Mouse (Mus musculus) small intestine, adult 2 months (tissue): ENCODE data around the gene Ephx1. TPM values are rescaled to one million over a fixed set of nuclear protein-coding genes. Genes with fewer than 3 reads are reported as not detected.
A peak's percentile ranks its signal among the peaks of the same experiment; 100 is the strongest.

Experiments used
- H3K27ac ChIP-seq: fragments of 200-500 bp; 2 replicates; pipeline ENCODE4 v1.5.1; 2012; ENCODE audit warnings: low read depth, low read length, control low read depth, inconsistent platforms; ENCODE audit not compliant: insufficient read depth
- H3K27me3 ChIP-seq: fragments of 200-500 bp; 2 replicates; pipeline ENCODE4 v1.6.1; 2012; ENCODE audit warnings: mild to moderate bottlenecking, moderate library complexity, low read length, inconsistent platforms; ENCODE audit not compliant: control insufficient read depth, insufficient read depth
- H3K36me3 ChIP-seq: fragments of 200-500 bp; 2 replicates; pipeline ENCODE4 v1.6.1; 2012; ENCODE audit warnings: mild to moderate bottlenecking, low read length, control low read depth, inconsistent platforms; ENCODE audit not compliant: control insufficient read depth, insufficient read depth
- H3K4me1 ChIP-seq: fragments of 200-500 bp; 2 replicates; pipeline ENCODE4 v1.6.1; 2012; ENCODE audit warnings: low read length, inconsistent platforms, mixed read lengths; ENCODE audit not compliant: control insufficient read depth, insufficient read depth, insufficient read length
- H3K4me3 ChIP-seq: fragments of 200-500 bp; 2 replicates; pipeline ENCODE4 v1.5.1; 2012; ENCODE audit warnings: low read depth, mild to moderate bottlenecking, control low read depth, inconsistent platforms, low read length, moderate library complexity
- CTCF ChIP-seq: fragments of 200-500 bp; IDR thresholded peaks from 2 replicates; pipeline ENCODE4 v1.5.1; 2012; ENCODE audit warnings: low read depth, mild to moderate bottlenecking, control low read depth, inconsistent platforms, low read length, moderate library complexity, mixed read lengths; ENCODE audit not compliant: insufficient replicate concordance, insufficient read length; ENCODE audit errors: extremely low read depth
- POLR2A ChIP-seq: fragments of 200-500 bp; IDR thresholded peaks from 2 replicates; pipeline ENCODE4 v1.6.1; 2012; ENCODE audit warnings: low read depth, mild to moderate bottlenecking, control low read depth, inconsistent platforms, low read length, moderate library complexity
- WGBS: fragments of 180-500 bp; shearing (Covaris S2); methylation state at CpG from one replicate; pipeline ENCODE4 v1.1.7; 2018; 5-methylcytosine and 5-hydroxymethylcytosine counted together
- polyA plus RNA-seq: library from polyadenylated mRNA; depleted of rRNA; stranded (reverse); fragments of >200 nt; gene quantifications from 2 replicates; pipeline ENCODE4 v1.2.3, GENCODE M21; 2012

The Ephx1 gene
- polyA plus RNA-seq, 1 experiment, result 10.0 TPM

DNA sequence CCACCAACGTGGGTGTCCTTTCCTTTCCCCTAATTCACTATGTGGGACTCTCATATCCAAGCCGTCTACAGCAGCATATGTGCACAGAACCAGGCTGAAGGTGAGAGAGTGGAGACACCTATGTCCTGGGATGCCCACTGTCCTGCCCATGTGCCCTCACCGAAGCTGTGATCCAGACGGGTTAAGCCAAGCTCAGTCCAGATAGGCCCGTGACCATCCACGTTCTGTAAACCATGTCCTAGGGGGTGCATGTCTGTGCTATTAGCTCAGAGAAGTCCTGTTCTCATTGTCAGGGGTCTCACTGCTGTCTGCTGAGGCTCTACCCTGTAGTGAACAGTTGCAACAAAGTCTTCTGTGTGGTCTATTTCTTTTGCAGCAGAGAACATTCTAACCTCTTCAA lies 12.9 kb downstream of the Ephx1 start:
- no peak overlapping the region for H3K4me3 ChIP-seq
- no peak overlapping the region for H3K27ac ChIP-seq
- WGBS, result 85% methylated on average over 6 of the region's 6 CpGs
- H3K36me3 ChIP-seq, result no peaks in the 10 kb centered on the region
- TF ChIP-seq POLR2A (no peak), CTCF (no peak)
- H3K27me3 ChIP-seq, result no peaks in the 10 kb centered on the region
- peaks cover 11% of the 10 kb centered on the region for H3K4me1 ChIP-seq

DNA sequence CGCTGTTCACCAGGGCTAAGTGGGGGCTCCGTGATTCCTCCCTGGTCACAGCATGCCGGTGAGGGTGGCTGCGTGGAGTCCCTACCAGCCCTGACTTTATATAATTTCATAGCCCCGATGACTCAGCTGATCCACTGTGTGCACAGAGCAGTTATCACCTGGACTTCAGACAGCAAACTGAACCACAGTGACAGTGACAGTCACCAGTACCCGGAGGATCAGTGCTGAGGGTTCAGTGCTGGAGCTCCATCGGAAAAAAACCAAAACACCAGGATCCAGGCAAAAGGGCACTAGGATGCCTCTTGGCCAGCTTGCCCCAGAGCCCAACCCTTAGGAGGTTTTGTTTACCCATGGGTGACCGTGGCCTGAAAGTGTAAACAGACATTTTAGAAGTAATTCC lies 15.4 kb downstream of the Ephx1 start:
- no peaks in the 10 kb centered on the region for H3K36me3 ChIP-seq
- peak overlapping the region; percentile 12; the same call in 1 of the 2 replicates for H3K27ac ChIP-seq
- no peak overlapping the region for H3K4me3 ChIP-seq
- no peaks in the 10 kb centered on the region for H3K27me3 ChIP-seq
- WGBS, result 38% methylated on average over 8 of the region's 8 CpGs
- peaks cover 9% of the 10 kb centered on the region for H3K4me1 ChIP-seq
- TF ChIP-seq CTCF (no peak), POLR2A (no peak)

DNA sequence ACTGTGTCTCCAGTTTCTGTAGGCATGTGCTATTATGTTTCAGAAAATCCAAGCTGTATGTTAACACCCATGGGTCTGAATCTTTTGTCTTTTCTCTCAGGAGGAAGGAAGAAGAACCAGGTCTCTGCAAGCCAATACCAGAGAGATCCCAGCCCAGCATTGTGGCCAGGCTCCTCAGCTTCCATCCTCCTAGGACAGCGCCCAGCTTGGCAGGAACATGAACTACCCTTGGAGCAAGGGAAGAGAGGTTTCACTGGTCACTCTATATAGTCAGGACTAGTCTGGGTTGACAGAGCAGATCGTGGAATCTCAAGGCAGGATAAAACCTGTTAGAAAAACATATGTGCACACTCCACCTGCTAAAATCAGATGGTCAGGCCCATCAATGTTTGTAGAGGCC lies 16.9 kb downstream of the Ephx1 start:
- no peak overlapping the region for H3K4me3 ChIP-seq
- peaks cover 7% of the 10 kb centered on the region; the same call in 1 of the 2 replicates for H3K4me1 ChIP-seq
- no peak for TF ChIP-seq CTCF
- TF ChIP-seq POLR2A, result no peak
- H3K36me3 ChIP-seq, result no peaks in the 10 kb centered on the region
- H3K27ac ChIP-seq, result no peak overlapping the region
- 87% methylated on average over 2 of the region's 2 CpGs for WGBS
- H3K27me3 ChIP-seq, result no peaks in the 10 kb centered on the region

DNA sequence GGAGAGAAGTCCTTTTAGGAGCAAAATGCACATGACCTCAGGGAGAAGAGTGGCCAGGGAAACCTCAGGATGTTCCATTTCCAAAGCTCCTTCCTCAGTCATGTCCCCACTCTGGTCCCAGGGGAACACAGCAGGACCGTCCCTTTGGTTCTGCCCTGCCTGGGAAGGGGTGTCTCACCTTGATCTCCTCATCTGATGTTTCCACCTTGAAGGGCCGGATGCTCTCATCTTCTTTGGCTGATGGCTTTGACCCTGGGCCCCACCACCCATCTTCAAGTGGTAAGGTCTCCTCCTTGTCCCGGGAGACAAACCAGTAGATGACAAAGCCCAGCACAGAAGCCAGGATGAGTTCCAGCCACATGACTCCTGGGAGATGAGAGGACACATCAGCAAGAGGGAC lies 19.1 kb downstream of the Ephx1 start:
- Histone ChIP-seq H3K36me3 (no peaks in the 10 kb centered on the region), H3K27ac (no peak overlapping the region), H3K4me1 (peaks cover 7% of the 10 kb centered on the region; the same call in 1 of the 2 replicates), H3K27me3 (no peaks in the 10 kb centered on the region), H3K4me3 (no peak overlapping the region)
- TF ChIP-seq POLR2A (no peak), CTCF (no peak)
- 94% methylated on average over 3 of the region's 3 CpGs for WGBS

DNA sequence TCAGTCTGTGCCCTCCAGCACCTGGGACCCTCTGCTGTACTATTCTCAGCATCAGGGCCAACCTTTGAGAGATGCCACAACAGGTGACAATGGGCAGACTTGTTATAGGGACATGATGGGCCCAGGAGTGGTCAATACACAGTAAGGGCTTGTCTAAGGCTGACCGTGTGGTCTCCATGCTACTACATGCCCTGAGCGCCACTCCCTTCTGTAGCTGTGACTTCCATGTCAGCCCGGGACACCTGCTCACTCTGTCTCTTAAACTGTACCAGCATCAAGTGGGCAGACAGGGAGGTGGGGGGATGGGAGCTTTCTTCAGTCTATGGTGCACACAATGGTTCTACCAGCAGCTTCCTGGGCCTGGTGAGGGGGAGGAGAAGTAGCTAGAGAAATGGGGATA lies 19.5 kb downstream of the Ephx1 start:
- H3K27ac ChIP-seq, result no peak overlapping the region
- no peaks in the 10 kb centered on the region for H3K36me3 ChIP-seq
- no peak overlapping the region for H3K4me3 ChIP-seq
- no peak for TF ChIP-seq CTCF
- no peak for TF ChIP-seq POLR2A
- H3K4me1 ChIP-seq, result peaks cover 7% of the 10 kb centered on the region; the same call in 1 of the 2 replicates
- no peaks in the 10 kb centered on the region for H3K27me3 ChIP-seq
- 74% methylated on average over 3 of the region's 3 CpGs for WGBS

DNA sequence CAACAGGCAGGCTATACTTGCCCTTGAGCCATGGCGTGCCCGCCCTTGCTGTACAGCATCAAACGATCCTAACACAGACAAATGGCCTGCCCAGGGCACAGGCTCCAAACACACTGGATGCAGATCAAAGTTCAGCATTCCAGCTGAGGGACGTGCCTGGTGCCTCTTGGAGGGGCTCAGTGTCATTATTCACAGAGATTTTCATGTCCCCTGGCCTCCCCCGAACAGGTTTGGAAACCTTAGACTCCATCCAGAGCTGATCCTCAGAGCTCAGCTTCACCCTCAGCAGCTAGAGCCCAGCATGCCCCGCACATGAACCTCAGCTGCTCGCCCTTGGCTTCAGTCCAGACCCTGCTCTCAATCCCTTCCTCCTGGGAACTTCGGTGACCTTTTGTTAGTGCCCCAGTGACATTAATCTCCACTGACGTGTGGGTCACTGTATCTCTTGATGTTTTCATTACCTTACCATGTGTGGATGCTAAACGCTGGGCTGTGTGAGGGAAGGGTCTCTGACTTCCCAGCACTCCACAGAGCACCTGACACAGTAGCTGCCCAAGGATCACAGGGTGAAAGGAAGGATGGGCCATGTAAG lies 20.1 kb downstream of the Ephx1 start:
- WGBS, result 20% methylated on average over 10 of the region's 10 CpGs
- Histone ChIP-seq H3K27me3 (no peaks in the 10 kb centered on the region), H3K36me3 (0 out of 2 replicates have a peak, but pooled peaks cover 1% of the 10 kb centered on the region), H3K4me3 (no peak overlapping the region), H3K27ac (no peak overlapping the region), H3K4me1 (peaks cover 7% of the 10 kb centered on the region; the same call in 1 of the 2 replicates)
- TF ChIP-seq CTCF, result no peak
- TF ChIP-seq POLR2A, result no peak

DNA sequence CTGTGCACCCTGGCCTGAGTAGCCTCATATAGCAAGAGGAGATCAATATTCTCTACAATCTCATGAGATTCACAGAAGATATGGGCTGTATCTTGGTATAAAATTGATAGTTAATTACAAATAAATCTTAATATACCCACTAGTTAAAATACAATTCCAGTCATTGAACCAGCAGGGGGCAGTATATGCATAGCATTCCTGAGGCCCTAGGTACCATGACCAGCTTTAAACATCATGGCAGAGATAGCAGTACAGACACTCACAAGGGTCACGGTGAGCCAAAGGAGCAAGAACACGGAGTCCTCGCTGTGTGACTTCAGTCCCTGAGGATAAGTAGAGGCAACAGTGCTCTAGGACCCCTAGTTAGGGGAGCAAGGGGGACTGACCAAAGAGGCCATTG lies 28.6 kb downstream of the Ephx1 start:
- WGBS, result 42% methylated on average over 3 of the region's 3 CpGs
- 0 out of 2 replicates have a peak, but pooled peaks have one; percentile 39 for TF ChIP-seq CTCF
- no peak for TF ChIP-seq POLR2A
- H3K27ac ChIP-seq, result no peak overlapping the region
- H3K4me1 ChIP-seq, result no peaks in the 10 kb centered on the region
- 0 out of 2 replicates have a peak, but pooled peaks cover 5% of the 10 kb centered on the region for H3K36me3 ChIP-seq
- H3K27me3 ChIP-seq, result no peaks in the 10 kb centered on the region
- H3K4me3 ChIP-seq, result no peak overlapping the region
